Mouse (Mus musculus): ENCODE measurements at regions not wholly inside any gene's neighbourhood (a gene's known extent, or its start where the extent isn't known, plus 50 kb on each side); places are given as distances from the start of the nearest gene placed in this dataset.

DNA sequence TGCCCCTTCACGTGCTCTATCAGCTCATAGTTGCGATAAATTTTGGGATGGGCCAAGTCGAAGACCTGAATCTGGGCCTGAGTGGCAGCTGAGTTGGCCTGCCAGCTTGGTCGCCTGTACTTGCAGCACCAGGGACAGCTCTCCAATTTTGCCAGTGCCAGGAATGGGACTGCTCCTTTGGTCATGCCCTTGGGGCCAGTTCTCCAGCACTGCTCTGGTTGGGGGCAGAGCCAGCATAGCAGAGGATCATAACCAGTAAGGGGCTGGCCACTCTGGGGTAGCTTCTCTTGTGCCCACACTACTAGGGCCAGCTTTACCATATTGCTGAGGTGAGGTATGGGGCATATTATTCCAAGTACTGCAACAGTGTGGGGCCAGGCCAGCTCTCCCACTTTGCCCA lies 397.0 kb upstream of the Cadm2 start:
- Histone ChIP-seq H3K4me1 (ENCODE audit: control insufficient read depth, insufficient read depth, low read length) (no peaks in the 10 kb centered on the region), H3K9ac (ENCODE audit: low read depth, low read length) (no peak overlapping the region), H3K36me3 (ENCODE audit: control insufficient read depth, insufficient read depth, low read length) (no peaks in the 10 kb centered on the region), H3K4me2 (ENCODE audit: low read depth, low read length) (no peak overlapping the region), H3K27ac (replicated peaks; ENCODE audit: low read depth, low read length) (no peak overlapping the region), H3K27me3 (replicated peaks; ENCODE audit: control insufficient read depth, insufficient read depth, low read length) (no peaks in the 10 kb centered on the region), H3K4me3 (ENCODE audit: low read depth, low read length) (no peak overlapping the region), H3K9me3 (ENCODE audit: control insufficient read depth, low read length) (no peaks in the 10 kb centered on the region)
- WGBS, result 65% methylated on average over 4 of the region's 4 CpGs
- DNase-seq (ENCODE audit: low spot score), result peak; percentile 1
- ATAC-seq (ENCODE audit: low read depth), result no peak

GRCm38 (mm10) chr16:67989671-67990070 lies 369.0 kb upstream of the Cadm2 start:
- ATAC-seq (ENCODE audit: low read depth) (no peak), DNase-seq (ENCODE audit: low spot score) (no peak)
- H3K27me3 ChIP-seq (replicated peaks; ENCODE audit: control insufficient read depth, insufficient read depth, low read length), result no peaks in the 10 kb centered on the region
- H3K36me3 ChIP-seq (ENCODE audit: control insufficient read depth, insufficient read depth, low read length), result no peaks in the 10 kb centered on the region
- no peaks in the 10 kb centered on the region for H3K9me3 ChIP-seq (ENCODE audit: control insufficient read depth, low read length)
- H3K4me2 ChIP-seq (ENCODE audit: low read depth, low read length), result no peak overlapping the region
- no peak overlapping the region for H3K9ac ChIP-seq (ENCODE audit: low read depth, low read length)
- H3K27ac ChIP-seq (replicated peaks; ENCODE audit: low read depth, low read length), result no peak overlapping the region
- 86% methylated on average over 4 of the region's 4 CpGs for WGBS
- H3K4me3 ChIP-seq (ENCODE audit: low read depth, low read length), result no peak overlapping the region
- H3K4me1 ChIP-seq (ENCODE audit: control insufficient read depth, insufficient read depth, low read length), result no peaks in the 10 kb centered on the region

DNA sequence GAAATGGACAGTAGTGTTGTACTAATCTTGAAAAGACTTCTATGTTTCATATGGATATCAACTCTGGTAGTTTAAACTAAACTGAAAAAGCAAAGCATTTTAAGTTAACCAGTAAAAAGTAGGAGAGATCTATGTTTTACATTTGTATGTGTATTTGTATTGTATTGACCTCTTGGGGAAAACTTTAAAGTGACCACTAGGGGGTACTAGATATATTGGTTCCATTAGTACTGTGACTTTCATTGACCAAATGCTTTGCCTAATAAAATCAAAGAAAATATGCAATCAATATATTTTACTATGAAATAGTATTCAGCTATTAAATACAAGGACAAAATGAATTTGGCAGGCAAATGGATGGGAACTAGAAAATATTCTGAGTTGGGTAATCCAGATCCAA lies 355.9 kb upstream of the Cadm2 start:
- Histone ChIP-seq H3K9ac (ENCODE audit: low read depth, low read length) (no peak overlapping the region), H3K4me3 (ENCODE audit: low read depth, low read length) (no peak overlapping the region), H3K27me3 (replicated peaks; ENCODE audit: control insufficient read depth, insufficient read depth, low read length) (no peaks in the 10 kb centered on the region), H3K9me3 (ENCODE audit: control insufficient read depth, low read length) (no peaks in the 10 kb centered on the region), H3K27ac (replicated peaks; ENCODE audit: low read depth, low read length) (no peak overlapping the region), H3K36me3 (ENCODE audit: control insufficient read depth, insufficient read depth, low read length) (no peaks in the 10 kb centered on the region), H3K4me2 (ENCODE audit: low read depth, low read length) (no peak overlapping the region), H3K4me1 (ENCODE audit: control insufficient read depth, insufficient read depth, low read length) (no peaks in the 10 kb centered on the region)
- DNase-seq (ENCODE audit: low spot score) (no peak), ATAC-seq (ENCODE audit: low read depth) (no peak)

DNA sequence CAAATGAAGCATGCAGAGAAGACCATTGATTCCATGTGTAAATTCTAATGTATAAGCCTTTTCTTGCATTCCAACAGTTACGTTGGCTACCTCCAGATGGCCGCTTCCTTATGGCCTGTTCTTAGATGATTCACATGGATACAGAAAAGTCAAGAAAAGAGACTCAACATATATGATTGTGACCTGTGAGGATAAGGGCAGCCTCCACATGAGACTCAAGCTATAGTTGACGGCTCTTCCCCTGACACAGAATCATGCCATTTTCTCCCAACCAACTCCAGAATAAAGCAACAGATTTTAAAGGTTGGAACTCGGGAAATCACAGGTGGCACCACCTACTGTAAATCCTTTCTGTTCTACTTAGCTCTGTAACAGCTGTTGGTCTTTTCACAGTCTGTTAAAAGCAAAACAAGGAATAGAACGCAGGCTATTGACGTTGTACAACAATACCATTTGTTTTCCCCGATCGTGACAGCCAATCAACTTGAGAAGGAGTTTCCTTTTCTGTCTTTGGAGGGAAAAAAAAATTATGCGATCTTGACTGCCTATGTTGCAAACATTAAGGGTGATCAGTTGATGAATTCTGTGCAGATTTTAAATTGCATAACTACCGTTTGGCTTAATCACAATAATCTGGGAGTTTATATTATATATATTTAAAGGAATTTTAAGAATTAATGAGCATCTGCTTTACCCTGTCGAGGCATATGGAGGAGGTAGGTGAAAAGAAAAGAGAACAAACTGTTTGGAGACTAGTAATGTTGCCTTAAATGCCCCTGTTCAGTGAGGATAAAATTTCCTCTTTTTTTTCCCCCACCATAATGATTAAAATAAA lies 347.8 kb upstream of the Cadm2 start:
- Histone ChIP-seq H3K9me3 (ENCODE audit: control insufficient read depth, low read length) (no peaks in the 10 kb centered on the region), H3K4me1 (ENCODE audit: control insufficient read depth, insufficient read depth, low read length) (no peaks in the 10 kb centered on the region), H3K4me3 (ENCODE audit: low read depth, low read length) (no peak overlapping the region), H3K9ac (ENCODE audit: low read depth, low read length) (no peak overlapping the region), H3K4me2 (ENCODE audit: low read depth, low read length) (no peak overlapping the region), H3K27ac (replicated peaks; ENCODE audit: low read depth, low read length) (no peak overlapping the region), H3K27me3 (replicated peaks; ENCODE audit: control insufficient read depth, insufficient read depth, low read length) (no peaks in the 10 kb centered on the region), H3K36me3 (ENCODE audit: control insufficient read depth, insufficient read depth, low read length) (no peaks in the 10 kb centered on the region)
- ATAC-seq (ENCODE audit: low read depth) (no peak), DNase-seq (ENCODE audit: low spot score) (no peak)
- WGBS, result 75% methylated on average over 11 of the region's 11 CpGs

DNA sequence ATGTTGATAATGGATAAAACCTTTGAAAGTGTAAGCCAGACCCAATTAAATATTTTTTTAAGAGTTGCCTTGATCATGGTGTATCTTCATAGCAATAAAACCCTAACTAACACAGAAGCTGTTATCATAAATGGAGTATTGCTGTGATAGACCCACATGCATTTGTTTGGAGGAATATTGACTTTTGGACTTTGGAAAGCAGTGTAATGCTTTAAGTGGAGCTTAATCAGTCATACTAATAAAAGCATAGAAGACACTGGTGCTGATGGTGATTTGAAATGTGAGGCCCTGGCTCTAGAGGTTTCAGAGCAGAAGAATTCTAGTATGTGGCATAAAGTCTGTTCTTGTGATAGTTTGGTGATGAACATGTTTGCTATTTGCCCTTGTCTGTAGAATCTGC lies 328.4 kb upstream of the Cadm2 start:
- Histone ChIP-seq H3K36me3 (ENCODE audit: control insufficient read depth, insufficient read depth, low read length) (no peaks in the 10 kb centered on the region), H3K4me1 (ENCODE audit: control insufficient read depth, insufficient read depth, low read length) (no peaks in the 10 kb centered on the region), H3K27me3 (replicated peaks; ENCODE audit: control insufficient read depth, insufficient read depth, low read length) (no peaks in the 10 kb centered on the region), H3K4me3 (ENCODE audit: low read depth, low read length) (no peak overlapping the region), H3K4me2 (ENCODE audit: low read depth, low read length) (no peak overlapping the region), H3K27ac (replicated peaks; ENCODE audit: low read depth, low read length) (no peak overlapping the region), H3K9ac (ENCODE audit: low read depth, low read length) (no peak overlapping the region), H3K9me3 (ENCODE audit: control insufficient read depth, low read length) (no peaks in the 10 kb centered on the region)
- DNase-seq (ENCODE audit: low spot score) (no peak), ATAC-seq (ENCODE audit: low read depth) (no peak)

- Histone ChIP-seq H3K4me2 (ENCODE audit: low read depth, low read length) (no peak overlapping the region), H3K4me3 (ENCODE audit: low read depth, low read length) (no peak overlapping the region), H3K27ac (replicated peaks; ENCODE audit: low read depth, low read length) (no peak overlapping the region), H3K36me3 (ENCODE audit: control insufficient read depth, insufficient read depth, low read length) (no peaks in the 10 kb centered on the region), H3K4me1 (ENCODE audit: control insufficient read depth, insufficient read depth, low read length) (no peaks in the 10 kb centered on the region), H3K9ac (ENCODE audit: low read depth, low read length) (no peak overlapping the region), H3K9me3 (ENCODE audit: control insufficient read depth, low read length) (no peaks in the 10 kb centered on the region), H3K27me3 (replicated peaks; ENCODE audit: control insufficient read depth, insufficient read depth, low read length) (no peaks in the 10 kb centered on the region)
- ATAC-seq (ENCODE audit: low read depth) (no peak), DNase-seq (ENCODE audit: low spot score) (peak; percentile 84)
- whole genome bisulfite sequencing, result 47% methylated on average over 3 of the region's 3 CpGs
These were observed 323.7 kb upstream of the Cadm2 start for GRCm38 (mm10) chr16:67944406-67944805.

DNA sequence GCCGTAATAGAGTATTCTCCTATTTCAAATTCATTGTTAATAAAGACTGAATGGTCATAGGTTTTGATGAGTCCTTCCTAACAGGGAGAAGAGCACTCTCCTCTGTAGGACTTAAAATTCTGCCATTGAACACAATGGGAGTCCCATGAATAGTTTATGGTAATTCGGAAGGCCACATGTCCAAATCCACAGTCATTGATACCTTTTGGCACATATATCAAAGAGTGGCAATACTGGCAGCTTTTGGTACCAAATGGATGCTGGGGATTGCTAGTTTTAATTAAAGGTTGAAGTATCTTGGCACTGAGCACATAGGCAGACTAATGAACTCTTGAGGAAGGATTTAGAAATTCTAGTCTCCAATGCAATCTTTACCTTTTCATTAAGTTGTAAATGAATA lies 298.5 kb upstream of the Cadm2 start:
- Histone ChIP-seq H3K4me3 (ENCODE audit: low read depth, low read length) (no peak overlapping the region), H3K36me3 (ENCODE audit: control insufficient read depth, insufficient read depth, low read length) (no peaks in the 10 kb centered on the region), H3K27ac (replicated peaks; ENCODE audit: low read depth, low read length) (no peak overlapping the region), H3K4me1 (ENCODE audit: control insufficient read depth, insufficient read depth, low read length) (no peaks in the 10 kb centered on the region), H3K4me2 (ENCODE audit: low read depth, low read length) (no peak overlapping the region), H3K27me3 (replicated peaks; ENCODE audit: control insufficient read depth, insufficient read depth, low read length) (no peaks in the 10 kb centered on the region), H3K9ac (ENCODE audit: low read depth, low read length) (no peak overlapping the region), H3K9me3 (ENCODE audit: control insufficient read depth, low read length) (no peaks in the 10 kb centered on the region)
- WGBS, result 90% methylated on average over 2 of the region's 2 CpGs
- DNase-seq (ENCODE audit: low spot score) (no peak), ATAC-seq (ENCODE audit: low read depth) (no peak)

GRCm38 (mm10) chr16:67871304-67872022 lies 250.8 kb upstream of the Cadm2 start:
- Histone ChIP-seq H3K27ac (replicated peaks; ENCODE audit: low read depth, low read length) (no peak overlapping the region), H3K4me2 (ENCODE audit: low read depth, low read length) (no peak overlapping the region), H3K9ac (ENCODE audit: low read depth, low read length) (no peak overlapping the region), H3K4me1 (ENCODE audit: control insufficient read depth, insufficient read depth, low read length) (no peaks in the 10 kb centered on the region), H3K27me3 (replicated peaks; ENCODE audit: control insufficient read depth, insufficient read depth, low read length) (no peaks in the 10 kb centered on the region), H3K36me3 (ENCODE audit: control insufficient read depth, insufficient read depth, low read length) (no peaks in the 10 kb centered on the region), H3K9me3 (ENCODE audit: control insufficient read depth, low read length) (no peaks in the 10 kb centered on the region), H3K4me3 (ENCODE audit: low read depth, low read length) (no peak overlapping the region)
- no peak for ATAC-seq (ENCODE audit: low read depth)
- WGBS, result 71% methylated on average over 1 of the region's 1 CpGs
- DNase-seq (ENCODE audit: low spot score), result peak; percentile 10

DNA sequence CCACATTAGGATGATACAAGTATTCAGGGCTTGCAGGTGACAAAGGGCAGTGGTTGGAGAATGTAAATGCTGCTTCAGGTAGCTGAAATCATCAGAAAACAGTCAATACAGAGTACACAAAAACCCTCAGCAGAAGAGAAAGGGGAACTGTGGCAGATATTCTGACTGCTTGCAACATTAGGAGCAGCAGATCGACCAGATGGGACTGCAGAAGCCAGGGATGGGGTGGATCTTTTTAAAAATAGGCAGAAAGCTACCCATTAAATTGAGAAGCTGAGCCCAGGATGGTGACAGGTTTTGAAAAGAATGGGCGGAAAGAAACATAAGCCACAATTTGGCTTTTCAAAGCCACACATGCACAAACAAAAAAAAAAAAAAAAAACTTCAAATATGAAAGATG lies 229.5 kb upstream of the Cadm2 start:
- no peaks in the 10 kb centered on the region for H3K27me3 ChIP-seq (replicated peaks; ENCODE audit: control insufficient read depth, insufficient read depth, low read length)
- no peaks in the 10 kb centered on the region for H3K9me3 ChIP-seq (ENCODE audit: control insufficient read depth, low read length)
- DNase-seq (ENCODE audit: low spot score), result no peak
- H3K4me3 ChIP-seq (ENCODE audit: low read depth, low read length), result no peak overlapping the region
- no peak overlapping the region for H3K9ac ChIP-seq (ENCODE audit: low read depth, low read length)
- H3K4me2 ChIP-seq (ENCODE audit: low read depth, low read length), result no peak overlapping the region
- WGBS, result 61% methylated on average over 2 of the region's 2 CpGs
- H3K4me1 ChIP-seq (ENCODE audit: control insufficient read depth, insufficient read depth, low read length), result no peaks in the 10 kb centered on the region
- ATAC-seq (ENCODE audit: low read depth), result no peak
- H3K27ac ChIP-seq (replicated peaks; ENCODE audit: low read depth, low read length), result no peak overlapping the region
- H3K36me3 ChIP-seq (ENCODE audit: control insufficient read depth, insufficient read depth, low read length), result no peaks in the 10 kb centered on the region

Measured in embryonic facial prominence, embryonic 14.5 days (tissue).